Mouse (Mus musculus) brain, embryonic 14.5 days (tissue): ENCODE measurements around the gene Rasl11b.

Source experiments
- CTCF ChIP-seq: fragments of 200-500 bp; IDR thresholded peaks from 2 replicates; pipeline ENCODE4 v1.5.1; 2012; ENCODE audit warnings: inconsistent platforms, mild to moderate bottlenecking, moderate library complexity, borderline replicate concordance; ENCODE audit not compliant: insufficient read depth, insufficient read length; ENCODE audit errors: extremely low read depth
- POLR2A ChIP-seq: fragments of 200-500 bp; IDR thresholded peaks from 2 replicates; pipeline ENCODE4 v1.6.1; 2012; ENCODE audit warnings: mild to moderate bottlenecking, inconsistent platforms, borderline replicate concordance; ENCODE audit not compliant: poor library complexity, insufficient read depth, insufficient read length, severe bottlenecking; ENCODE audit errors: extremely low read depth

GRCm38 (mm10) chr5:74168085-74168484 lies 27.0 kb upstream of the Rasl11b start:
- TF ChIP-seq POLR2A = no peak
- TF ChIP-seq CTCF = no peak
